In genomic region chr14:21051380-21052111, GRCm38 (mm10) we compare ENCODE assay signal across 8 mouse cellular contexts. TPM values are rescaled to one million over a fixed set of nuclear protein-coding genes. Genes with fewer than 3 reads are reported as not detected.
DNase-seq lines count a peak whose midpoint lies in the region; ATAC-seq lines count a peak whose summit lies in the region.

No protein-coding gene starts in this region.

- H3K27me3 ChIP-seq in kidney, embryonic 14.5 days (ENCODE audit: control insufficient read depth, insufficient read depth, low read length): no peaks in the 10 kb centered on the region
- H3K27me3 ChIP-seq in hindbrain, embryonic 12.5 days: no peaks in the 10 kb centered on the region
- no peaks in the 10 kb centered on the region for H3K27me3 ChIP-seq in midbrain, embryonic 12.5 days

- peak overlapping the region; percentile 68 for H3K9ac ChIP-seq in kidney, embryonic 14.5 days (ENCODE audit: low read depth, low read length)
- H3K9ac ChIP-seq in hindbrain, embryonic 12.5 days: peak overlapping the region; percentile 83
- H3K9ac ChIP-seq in midbrain, embryonic 12.5 days (replicated peaks): peak overlapping the region; percentile 87

- H3K4me1 ChIP-seq in kidney, embryonic 14.5 days (ENCODE audit: control insufficient read depth, insufficient read depth, low read length): peaks cover 10% of the 10 kb centered on the region; the same call in 1 of the 2 replicates
- H3K4me1 ChIP-seq in hindbrain, embryonic 12.5 days: peaks cover 9% of the 10 kb centered on the region; the same call in 1 of the 2 replicates
- H3K4me1 ChIP-seq in midbrain, embryonic 12.5 days: peaks cover 17% of the 10 kb centered on the region

- peak overlapping the region; percentile 52 for H3K4me2 ChIP-seq in kidney, embryonic 14.5 days (replicated peaks; ENCODE audit: low read depth, low read length)
- peak overlapping the region; percentile 76 for H3K4me2 ChIP-seq in hindbrain, embryonic 12.5 days (replicated peaks)
- H3K4me2 ChIP-seq in midbrain, embryonic 12.5 days (replicated peaks): peak overlapping the region; percentile 79

- peaks cover 5% of the 10 kb centered on the region; the same call in 1 of the 2 replicates for H3K36me3 ChIP-seq in kidney, embryonic 14.5 days (ENCODE audit: control insufficient read depth, insufficient read depth, low read length)
- H3K36me3 ChIP-seq in hindbrain, embryonic 12.5 days: no peaks in the 10 kb centered on the region
- 0 out of 2 replicates have a peak, but pooled peaks cover 5% of the 10 kb centered on the region for H3K36me3 ChIP-seq in midbrain, embryonic 12.5 days

- peak overlapping the region; percentile 77 for H3K4me3 ChIP-seq in kidney, embryonic 14.5 days (ENCODE audit: low read length)
- peak overlapping the region; percentile 92 for H3K4me3 ChIP-seq in hindbrain, embryonic 12.5 days
- H3K4me3 ChIP-seq in midbrain, embryonic 12.5 days: peak overlapping the region; percentile 90

- DNase-seq in kidney, adult 9 months: no peak
- no peak for DNase-seq in thymus, postnatal 0 days (ENCODE audit: low spot score)
- DNase-seq in cerebellum, postnatal 4 days (ENCODE audit: low spot score in 2 of 2): no peak
- DNase-seq in cerebellum, postnatal 36 days: no peak

- peak overlapping the region; percentile 75 for H3K27ac ChIP-seq in kidney, embryonic 14.5 days (ENCODE audit: low read depth, low read length)
- peak overlapping the region; percentile 89 for H3K27ac ChIP-seq in hindbrain, embryonic 12.5 days
- peak overlapping the region; percentile 92 for H3K27ac ChIP-seq in midbrain, embryonic 12.5 days (replicated peaks)

- 8% methylated on average over 28 of the region's 28 CpGs for WGBS in kidney, embryonic 14.5 days
- 10% methylated on average over 28 of the region's 28 CpGs for WGBS in hindbrain, embryonic 12.5 days
- 11% methylated on average over 28 of the region's 28 CpGs for WGBS in midbrain, embryonic 12.5 days

- ATAC-seq in kidney, embryonic 14.5 days (ENCODE audit: low FRiP score, low TSS enrichment): no peak; the same call in 1 of the 2 replicates
- ATAC-seq in activated CD4-positive, CD25-positive, alpha-beta regulatory T cell, adult 4 months: peak; percentile 7
- no peak for ATAC-seq in hindbrain, embryonic 12.5 days (ENCODE audit: low FRiP score)
- no peak; the same call in 1 of the 2 replicates for ATAC-seq in midbrain, embryonic 12.5 days (ENCODE audit: low FRiP score, low read depth)

- no peaks in the 10 kb centered on the region for H3K9me3 ChIP-seq in kidney, embryonic 14.5 days (ENCODE audit: control insufficient read depth, low read length)
- H3K9me3 ChIP-seq in hindbrain, embryonic 12.5 days (replicated peaks): no peaks in the 10 kb centered on the region
- no peaks in the 10 kb centered on the region for H3K9me3 ChIP-seq in midbrain, embryonic 12.5 days

RNA-seq across cellular contexts. Expression of gene Ap3m1, which starts 0.8 kb away (rescaled TPM):
- polyA plus RNA-seq in kidney, embryonic 14.5 days (2014; fragmentation: Nextera tagmentation; extraction: Ambion mirVana): 70.0 and 89.8 TPM in 2 replicates
- polyA plus RNA-seq in activated CD4-positive, CD25-positive, alpha-beta regulatory T cell, adult 4 months (2017; shearing (Covaris generic)): 10 to 100 TPM; 69.8 to 80.2 TPM
- 105 and 109 TPM in 2 replicates for polyA plus RNA-seq in hindbrain, embryonic 12.5 days (2016; fragmentation: Nextera tagmentation; extraction: Ambion mirVana)
- polyA plus RNA-seq in midbrain, embryonic 12.5 days (2016; fragmentation: Nextera tagmentation; extraction: Ambion mirVana): 121 TPM in 2 replicates
- polyA plus RNA-seq in thymus, postnatal 0 days (2015; fragmentation: Nextera tagmentation; extraction: Ambion mirVana): 51.0 and 55.7 TPM in 2 replicates

RNA-seq across cellular contexts. Expression of gene Adk, which starts 0.8 kb away (rescaled TPM):
- polyA plus RNA-seq in kidney, embryonic 14.5 days (2014; fragmentation: Nextera tagmentation; extraction: Ambion mirVana): 155 and 156 TPM in 2 replicates
- 100 to 1,000 TPM; 125 to 151 TPM for polyA plus RNA-seq in activated CD4-positive, CD25-positive, alpha-beta regulatory T cell, adult 4 months (2017; shearing (Covaris generic))
- polyA plus RNA-seq in hindbrain, embryonic 12.5 days (2016; fragmentation: Nextera tagmentation; extraction: Ambion mirVana): 76.2 and 79.3 TPM in 2 replicates
- polyA plus RNA-seq in midbrain, embryonic 12.5 days (2016; fragmentation: Nextera tagmentation; extraction: Ambion mirVana): 84.3 and 84.7 TPM in 2 replicates
- 98.5 and 102 TPM in 2 replicates for polyA plus RNA-seq in thymus, postnatal 0 days (2015; fragmentation: Nextera tagmentation; extraction: Ambion mirVana)
